Mouse (Mus musculus): ENCODE measurements around the gene Nwd2.

- TF ChIP-seq FLI1 (IDR thresholded peaks at IDR 0.05; ENCODE audit: low read length), result no peak
- TF ChIP-seq GATA1 (IDR thresholded peaks at IDR 0.05; ENCODE audit: borderline replicate concordance, low read length), result no peak
Measured at GRCm38 (mm10) chr5:63817270-63817669, 168.4 kb downstream of the Nwd2 start.

Measured in megakaryocyte, embryonic 14.5 days (primary cell).